Mouse (Mus musculus) megakaryocyte, embryonic 14.5 days (primary cell): ENCODE results near the gene Usp10.

Source experiments
- FLI1 ChIP-seq: IDR thresholded peaks from 2 replicates; pipeline ENCODE4 v1.6.1; 2012; ENCODE audit warnings: low read length, inconsistent platforms, mixed read lengths
- GATA1 ChIP-seq: IDR thresholded peaks from 3 replicates; pipeline ENCODE4 v1.6.1; 2012; ENCODE audit warnings: mixed read lengths, low read length, inconsistent platforms, borderline replicate concordance

DNA sequence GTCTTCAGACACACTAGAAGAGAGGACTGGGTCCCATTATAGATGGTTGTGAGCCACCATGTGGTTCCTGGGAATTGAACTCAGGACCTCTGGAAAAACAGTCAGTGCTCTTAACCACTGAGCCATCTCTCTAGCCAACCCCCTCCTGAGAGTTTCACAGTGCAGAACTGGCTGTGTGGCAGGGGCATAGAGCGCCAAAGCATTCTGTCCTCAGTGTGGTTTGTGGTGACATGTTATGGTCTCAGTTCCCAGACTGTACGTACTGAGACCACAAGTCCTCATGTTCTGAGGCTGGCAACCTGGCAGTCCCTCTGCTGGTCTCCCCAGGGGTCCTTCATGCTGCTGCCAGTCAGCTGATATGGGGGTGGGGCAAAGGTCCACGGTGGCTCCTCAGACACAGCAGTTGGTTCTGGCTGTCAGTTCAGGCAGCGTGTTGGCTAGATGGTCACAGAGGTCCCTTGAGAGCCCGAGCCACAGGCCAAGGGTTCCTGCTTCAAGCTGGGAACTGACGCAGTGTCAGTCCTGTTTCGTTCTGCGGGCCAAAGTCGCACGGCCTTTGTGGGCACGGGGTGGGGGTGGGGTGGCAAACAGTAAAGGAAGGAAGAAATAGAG, 68.7 kb downstream of the Usp10 start:
- TF ChIP-seq GATA1 (no peak), FLI1 (no peak)
